Mouse (Mus musculus) embryonic facial prominence, embryonic 15.5 days (tissue): ENCODE results near the gene Wdr63. TPM values are rescaled to one million over a fixed set of nuclear protein-coding genes. Genes with fewer than 3 reads are reported as not detected.

Experiments used
- polyA plus RNA-seq: library from polyadenylated mRNA; unstranded; fragments of >200 nt; fragmentation: Nextera tagmentation; extraction: Ambion mirVana; gene quantifications from 2 replicates; pipeline ENCODE4 v1.2.1, GENCODE M21; 2015

Gene Wdr63
- polyA plus RNA-seq, 1 experiment from 2014 or later = 8.3 TPM

Other genes with a start within 250 kb of the Wdr63 start
- 50.1 and 51.8 TPM in 2 replicates for gene Bcl10, start 185.3 kb downstream of the Wdr63 start, polyA plus RNA-seq
- gene 2410004B18Rik, start 170.1 kb downstream of the Wdr63 start, polyA plus RNA-seq = 49.1 and 49.9 TPM in 2 replicates
- 1.6 and 1.7 TPM in 2 replicates for gene Syde2, start 120.3 kb downstream of the Wdr63 start, polyA plus RNA-seq
- gene Mcoln3, start 9.3 kb upstream of the Wdr63 start, polyA plus RNA-seq = 6.5 and 7.8 TPM in 2 replicates
- gene Mcoln2, start 41.7 kb upstream of the Wdr63 start, polyA plus RNA-seq = 0.93 and 1.1 TPM in 2 replicates
- 4.6 and 5.3 TPM in 2 replicates for gene Lpar3, start 112.8 kb upstream of the Wdr63 start, polyA plus RNA-seq